Mouse (Mus musculus): ENCODE results near the gene Polr2g.

DNA sequence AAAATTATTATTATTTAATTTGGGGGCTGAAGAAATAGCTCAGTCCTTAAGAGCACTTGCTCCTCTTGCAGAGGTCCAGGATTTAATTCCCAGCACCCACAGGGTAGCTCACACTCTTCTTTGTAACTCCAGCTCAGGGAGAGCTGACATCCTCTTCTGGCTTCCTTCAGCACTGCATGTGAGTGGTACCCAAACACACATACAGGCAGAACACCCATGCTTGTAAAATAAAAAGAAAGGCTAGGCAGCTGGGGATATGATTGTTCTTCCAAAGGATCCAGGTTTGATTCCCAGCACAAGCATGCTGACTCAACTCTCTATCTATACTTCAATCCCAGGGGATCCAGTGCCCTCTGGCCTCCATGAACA is 554 bp upstream of the Polr2g start:
- no peak for TF ChIP-seq USF1 (IDR thresholded peaks at IDR 0.05; ENCODE audit: low read depth)
- no peak for TF ChIP-seq MAX (IDR thresholded peaks at IDR 0.05; ENCODE audit: low read depth)
- TF ChIP-seq POLR2A (IDR thresholded peaks at IDR 0.05; ENCODE audit: insufficient read length, low read depth), result no peak
- TF ChIP-seq POLR2AphosphoS2 (IDR thresholded peaks at IDR 0.05; ENCODE audit: insufficient read length, low read depth), result no peak
- no peak for TF ChIP-seq CEBPB (IDR thresholded peaks at IDR 0.05; ENCODE audit: insufficient read depth, poor library complexity, severe bottlenecking)
- no peak for TF ChIP-seq TCF12 (IDR thresholded peaks at IDR 0.05; ENCODE audit: insufficient read depth, poor library complexity, severe bottlenecking)
- TF ChIP-seq E2F4 (IDR thresholded peaks at IDR 0.05; ENCODE audit: insufficient read depth), result no peak
- no peak for TF ChIP-seq MYOD1 (IDR thresholded peaks at IDR 0.05; ENCODE audit: control insufficient read depth in 1 of 3, insufficient read length in 2 of 3, low read depth in 2 of 3)
- TF ChIP-seq REST (IDR thresholded peaks at IDR 0.05; ENCODE audit: insufficient read depth, insufficient read length), result no peak

Measured in myocyte (in vitro differentiated cells).